Mouse (Mus musculus): ENCODE data around the gene Klf1.

The Klf1 gene

GRCm38 (mm10) chr8:84935489-84935888 is 33.8 kb downstream of the Klf1 start:
- no peak for DNase-seq (ENCODE audit: inconsistent ontology term)

- no peak for DNase-seq (ENCODE audit: inconsistent ontology term)
Observed at GRCm38 (mm10) chr8:84936041-84936961, 34.6 kb downstream of the Klf1 start.

- peak; percentile 62 for DNase-seq (ENCODE audit: inconsistent ontology term)
Observed at GRCm38 (mm10) chr8:84936962-84937546, 35.3 kb downstream of the Klf1 start, which contains the start of gene Mast1. Gene Mast1 (minus strand): TSS chr8:84937359.

GRCm38 (mm10) chr8:84937620-84938485 is 36.1 kb downstream of the Klf1 start:
- DNase-seq (ENCODE audit: inconsistent ontology term), result no peak

GRCm38 (mm10) chr8:84943699-84944098 is 42.0 kb downstream of the Klf1 start:
- no peak for DNase-seq (ENCODE audit: inconsistent ontology term)

- peak; percentile 25 for DNase-seq (ENCODE audit: inconsistent ontology term)
Observed at GRCm38 (mm10) chr8:84944478-84945160, 42.9 kb downstream of the Klf1 start.

GRCm38 (mm10) chr8:84945235-84945632 is 43.5 kb downstream of the Klf1 start:
- no peak for DNase-seq (ENCODE audit: inconsistent ontology term)

GRCm38 (mm10) chr8:84945633-84946527 is 44.2 kb downstream of the Klf1 start:
- no peak for DNase-seq (ENCODE audit: inconsistent ontology term)

GRCm38 (mm10) chr8:84946528-84947240 is 45.0 kb downstream of the Klf1 start, which contains the start of gene Rtbdn:
Gene Rtbdn (plus strand): TSS chr8:84946991.
- DNase-seq (ENCODE audit: inconsistent ontology term), result no peak

GRCm38 (mm10) chr8:84947241-84947545 is 45.5 kb downstream of the Klf1 start:
- peak; percentile 52 for DNase-seq (ENCODE audit: inconsistent ontology term)

- no peak for DNase-seq (ENCODE audit: inconsistent ontology term)
Observed at GRCm38 (mm10) chr8:84949753-84950152, 48.0 kb downstream of the Klf1 start.

GRCm38 (mm10) chr8:84952612-84953255 is 51.0 kb downstream of the Klf1 start:
- DNase-seq (ENCODE audit: inconsistent ontology term), result no peak

All from Muller cell, postnatal 12 days (primary cell).